30 mouse cellular contexts compared by ENCODE assay signal in the genomic region with DNA sequence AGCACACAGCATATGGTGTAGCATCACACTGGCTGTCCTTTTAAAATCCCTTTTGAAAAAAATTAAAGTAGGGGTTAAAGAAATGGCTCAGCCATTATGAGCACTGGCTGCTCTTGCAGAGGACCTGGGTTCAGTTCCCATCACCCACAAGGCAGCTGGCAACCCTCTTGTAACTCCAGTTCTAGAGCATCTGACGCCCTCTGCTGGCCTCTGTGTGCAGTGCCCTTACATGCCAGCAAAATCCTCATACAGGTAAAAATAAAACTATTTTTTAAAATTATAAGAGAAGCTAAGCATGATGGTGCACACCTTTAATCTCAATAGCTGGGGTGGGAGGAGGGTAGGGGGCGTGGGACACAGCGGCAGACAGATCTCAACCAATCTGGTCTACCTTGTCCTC. TPM values are rescaled to one million over a fixed set of nuclear protein-coding genes. Genes with fewer than 3 reads are reported as not detected.
A peak's percentile ranks its signal among the peaks of the same experiment; 100 is the strongest.
DNase-seq lines count a peak whose midpoint lies in the region; ATAC-seq and TF ChIP-seq lines count a peak whose summit lies in the region.
"Had no signal": no experiment of that assay in that cellular context is flagged by ENCODE, and none has a peak within 500 bp of the region (broad histone marks: within the 10 kb centered on the region; RNA-seq: fewer than 3 reads in every experiment).

No protein-coding gene starts in this region.

- WGBS in forebrain, postnatal 0 days: 94% methylated on average over 3 of the region's 3 CpGs
- 92% methylated on average over 3 of the region's 3 CpGs for WGBS in forebrain, embryonic 13.5 days
- 93% methylated on average over 3 of the region's 3 CpGs for WGBS in kidney, postnatal 0 days
- 94% methylated on average over 3 of the region's 3 CpGs for WGBS in lung, postnatal 0 days
- WGBS in stomach, postnatal 0 days: 89% methylated on average over 3 of the region's 3 CpGs

- no peak overlapping the region for H3K27ac ChIP-seq in forebrain, postnatal 0 days (ENCODE audit: low read depth, low read length)
- H3K27ac ChIP-seq in forebrain, embryonic 13.5 days: no peak overlapping the region
- no peak overlapping the region for H3K27ac ChIP-seq in kidney, postnatal 0 days
- H3K27ac ChIP-seq in lung, postnatal 0 days (ENCODE audit: low read length): no peak overlapping the region
- H3K27ac ChIP-seq in stomach, postnatal 0 days (replicated peaks): no peak overlapping the region
- H3K27ac ChIP-seq: limb, embryonic 13.5 days; neural tube, embryonic 13.5 days had no signal

- no peaks in the 10 kb centered on the region for H3K9me3 ChIP-seq in forebrain, postnatal 0 days (ENCODE audit: low read length)
- no peaks in the 10 kb centered on the region; the same call in none of the 2 replicates for H3K9me3 ChIP-seq in forebrain, embryonic 13.5 days (replicated peaks)
- H3K9me3 ChIP-seq in kidney, postnatal 0 days (replicated peaks; ENCODE audit: low read length): no peaks in the 10 kb centered on the region
- no peaks in the 10 kb centered on the region for H3K9me3 ChIP-seq in lung, postnatal 0 days (ENCODE audit: low read length)
- H3K9me3 ChIP-seq in stomach, postnatal 0 days (ENCODE audit: control insufficient read depth, low read length): no peaks in the 10 kb centered on the region

- no peak overlapping the region for H3K4me2 ChIP-seq in forebrain, postnatal 0 days (ENCODE audit: low read depth)
- no peak overlapping the region for H3K4me2 ChIP-seq in forebrain, embryonic 13.5 days
- H3K4me2 ChIP-seq in kidney, postnatal 0 days (ENCODE audit: low read length): no peak overlapping the region
- no peak overlapping the region for H3K4me2 ChIP-seq in lung, postnatal 0 days (replicated peaks; ENCODE audit: low read depth, low read length)
- no peak overlapping the region for H3K4me2 ChIP-seq in stomach, postnatal 0 days (replicated peaks; ENCODE audit: low read depth)
- H3K4me2 ChIP-seq: heart, embryonic 12.5 days; limb, embryonic 13.5 days; neural tube, embryonic 13.5 days had no signal

- no peak overlapping the region for H3K4me3 ChIP-seq in forebrain, postnatal 0 days (ENCODE audit: low read depth, low read length)
- H3K4me3 ChIP-seq in forebrain, embryonic 13.5 days: no peak overlapping the region
- no peak overlapping the region for H3K4me3 ChIP-seq in kidney, postnatal 0 days (replicated peaks; ENCODE audit: low read depth, low read length)
- no peak overlapping the region for H3K4me3 ChIP-seq in lung, postnatal 0 days (ENCODE audit: low read depth, low read length)
- no peak overlapping the region for H3K4me3 ChIP-seq in stomach, postnatal 0 days (ENCODE audit: low read depth, low read length)
- H3K4me3 ChIP-seq: embryonic facial prominence, embryonic 13.5 days; heart, embryonic 12.5 days; limb, embryonic 13.5 days; myocyte; neural tube, embryonic 13.5 days had no signal

- DNase-seq in forebrain, postnatal 0 days: no peak
- no peak for DNase-seq in kidney, postnatal 0 days (ENCODE audit: low spot score)
- no peak for DNase-seq in kidney, adult 8-10 months
- no peak for DNase-seq in lung, postnatal 0 days (ENCODE audit: low spot score)
- DNase-seq in lung, postnatal 25 days (ENCODE audit: low spot score): no peak
- no peak for DNase-seq in stomach, postnatal 0 days (ENCODE audit: low spot score)
- DNase-seq in adrenal gland, adult 8-10 months: no peak
- DNase-seq: adrenal gland, adult 2 months; cerebellum, adult 2 months; cerebellum, postnatal 25 days; gastrocnemius, postnatal 10 days; kidney, adult 9 months; kidney, postnatal 36 days; layer of hippocampus, adult 9-11 months; lung, adult 18-20 months; lung, postnatal 4 days; midbrain, embryonic 14.5 days; retina, postnatal 1 day had no signal

- no peak for TF ChIP-seq EP300 in lung, postnatal 0 days (IDR thresholded peaks at IDR 0.05)
- no peak for TF ChIP-seq EP300 in stomach, postnatal 0 days (optimal IDR thresholded peaks at IDR 0.05)

- H3K4me1 ChIP-seq in forebrain, postnatal 0 days (ENCODE audit: insufficient read depth): no peaks in the 10 kb centered on the region
- H3K4me1 ChIP-seq in forebrain, embryonic 13.5 days: peaks cover 7% of the 10 kb centered on the region
- H3K4me1 ChIP-seq in kidney, postnatal 0 days (replicated peaks; ENCODE audit: insufficient read depth, low read length): peaks cover under 1% of the 10 kb centered on the region; the same call in 1 of the 2 replicates
- no peaks in the 10 kb centered on the region; the same call in 1 of the 2 replicates for H3K4me1 ChIP-seq in lung, postnatal 0 days (ENCODE audit: insufficient read depth, low read depth, low read length)
- no peaks in the 10 kb centered on the region for H3K4me1 ChIP-seq in stomach, postnatal 0 days (replicated peaks; ENCODE audit: control insufficient read depth, insufficient read depth)

- no peaks in the 10 kb centered on the region for H3K36me3 ChIP-seq in forebrain, postnatal 0 days (ENCODE audit: insufficient read depth)
- no peaks in the 10 kb centered on the region for H3K36me3 ChIP-seq in forebrain, embryonic 13.5 days (ENCODE audit: poor library complexity, severe bottlenecking)
- H3K36me3 ChIP-seq in kidney, postnatal 0 days (ENCODE audit: insufficient read depth, low read length): no peaks in the 10 kb centered on the region
- H3K36me3 ChIP-seq in lung, postnatal 0 days (ENCODE audit: insufficient read depth, low read length): no peaks in the 10 kb centered on the region
- no peaks in the 10 kb centered on the region for H3K36me3 ChIP-seq in stomach, postnatal 0 days (ENCODE audit: control insufficient read depth, insufficient read depth, low read length)
- H3K36me3 ChIP-seq: embryonic facial prominence, embryonic 13.5 days; heart, embryonic 12.5 days; neural tube, embryonic 13.5 days had no signal

- no peak for ATAC-seq in forebrain, postnatal 0 days
- ATAC-seq in forebrain, embryonic 13.5 days: no peak
- ATAC-seq in kidney, postnatal 0 days (replicated peaks; ENCODE audit: low FRiP score, low read depth): no peak
- ATAC-seq in lung, postnatal 0 days: no peak
- ATAC-seq in stomach, postnatal 0 days (ENCODE audit: low FRiP score, low TSS enrichment): no peak
- ATAC-seq: Patski had no signal

- no peaks in the 10 kb centered on the region for H3K27me3 ChIP-seq in forebrain, postnatal 0 days (ENCODE audit: insufficient read depth, low read length)
- no peaks in the 10 kb centered on the region for H3K27me3 ChIP-seq in forebrain, embryonic 13.5 days
- no peaks in the 10 kb centered on the region for H3K27me3 ChIP-seq in kidney, postnatal 0 days (ENCODE audit: insufficient read depth, low read length)
- H3K27me3 ChIP-seq in lung, postnatal 0 days (replicated peaks; ENCODE audit: insufficient read depth, low read length): no peaks in the 10 kb centered on the region
- no peaks in the 10 kb centered on the region for H3K27me3 ChIP-seq in stomach, postnatal 0 days (ENCODE audit: control insufficient read depth, insufficient read depth, low read length)
- H3K27me3 ChIP-seq: embryonic facial prominence, embryonic 13.5 days; heart, embryonic 12.5 days; limb, embryonic 13.5 days; neural tube, embryonic 13.5 days; Patski had no signal

- H3K9ac ChIP-seq in forebrain, postnatal 0 days: no peak overlapping the region
- H3K9ac ChIP-seq in forebrain, embryonic 13.5 days: no peak overlapping the region
- no peak overlapping the region for H3K9ac ChIP-seq in kidney, postnatal 0 days (ENCODE audit: low read depth, low read length)
- H3K9ac ChIP-seq in lung, postnatal 0 days (replicated peaks; ENCODE audit: low read depth): no peak overlapping the region
- H3K9ac ChIP-seq in stomach, postnatal 0 days (ENCODE audit: low read length): no peak overlapping the region
- H3K9ac ChIP-seq: embryonic facial prominence, embryonic 13.5 days; heart, embryonic 12.5 days; limb, embryonic 13.5 days; neural tube, embryonic 13.5 days had no signal

- TF ChIP-seq CTCF in forebrain, postnatal 0 days (IDR thresholded peaks at IDR 0.05; ENCODE audit: low read depth): 0 out of 2 replicates have a peak, but pooled peaks have one; percentile 21
- TF ChIP-seq CTCF in kidney, postnatal 0 days (IDR thresholded peaks at IDR 0.05; ENCODE audit: low read depth): peak; percentile 32; the same call in 1 of the 2 replicates
- peak; percentile 32 for TF ChIP-seq CTCF in lung, postnatal 0 days (IDR thresholded peaks at IDR 0.05)
- TF ChIP-seq CTCF in stomach, postnatal 0 days (IDR thresholded peaks at IDR 0.05; ENCODE audit: low read depth): peak; percentile 49

RNA-seq across cellular contexts. Expression of a gene that starts 42.0 kb away (rescaled TPM):
- total RNA-seq in forebrain, postnatal 0 days (2014; rRNA removed): not detected in 2 replicates
- polyA plus RNA-seq in forebrain, postnatal 0 days (2015; fragmentation: Nextera tagmentation; extraction: Ambion mirVana): 2.0 and 5.7 TPM in 2 replicates
- polyA plus RNA-seq in forebrain, embryonic 13.5 days (2015; fragmentation: Nextera tagmentation; extraction: Ambion mirVana): 3.5 and 10.1 TPM in 2 replicates
- 0.22 TPM in 1 of 2 replicates, not detected in the other for polyA plus RNA-seq in kidney, postnatal 0 days (2015; fragmentation: Nextera tagmentation; extraction: Ambion mirVana)
- 0.78 and 1.2 TPM in 2 replicates for polyA plus RNA-seq in lung, postnatal 0 days (2015; fragmentation: Nextera tagmentation; extraction: Ambion mirVana)
- 0.99 TPM in 1 of 2 replicates, not detected in the other for polyA plus RNA-seq in stomach, postnatal 0 days (2015; fragmentation: Nextera tagmentation; extraction: Ambion mirVana)
- 1 to 10 TPM; 1.7 to 6.9 (median 5.2) TPM for total RNA-seq in adrenal gland, adult 8-10 months (2022)
- total RNA-seq: ES-E14 had no signal
- polyA plus RNA-seq: adrenal gland, adult 2 months; cerebellum, adult 2 months; forebrain, embryonic 14.5 days; heart, embryonic 12.5 days; hindbrain, embryonic 11.5 days; midbrain, embryonic 14.5 days; Patski; spleen, adult 2 months; urinary bladder, adult 2 months had no signal
